Mouse (Mus musculus) bone marrow macrophage, adult 2 months (primary cell): ENCODE results near the gene Luc7l3.

Experiments used
- CTCF ChIP-seq: IDR thresholded peaks from 2 replicates; pipeline ENCODE4 v1.5.1; 2012; ENCODE audit warnings: low read depth, mild to moderate bottlenecking, low read length, moderate library complexity
- POLR2A ChIP-seq: IDR thresholded peaks from 2 replicates; pipeline ENCODE4 v1.6.1; 2012; ENCODE audit warnings: mild to moderate bottlenecking, low read depth, low read length, borderline replicate concordance

- no peak for TF ChIP-seq CTCF
- no peak for TF ChIP-seq POLR2A
Observed at GRCm38 (mm10) chr11:94344470-94344869, 22.7 kb upstream of the Luc7l3 start.
